ENCODE assay signal across 28 mouse cellular contexts in genomic region chr4:137777866-137778265, GRCm38 (mm10). TPM values are rescaled to one million over a fixed set of nuclear protein-coding genes. Genes with fewer than 3 reads are reported as not detected.
"Had no signal": no experiment of that assay in that cellular context is flagged by ENCODE, and none has a peak within 500 bp of the region (broad histone marks: within the 10 kb centered on the region; RNA-seq: fewer than 3 reads in every experiment).

No protein-coding gene starts in this region.

- H3K27me3 ChIP-seq: hindbrain, embryonic 13.5 days; hindbrain, embryonic 15.5 days; kidney, embryonic 15.5 days; limb, embryonic 12.5 days had no signal

- H3K4me1 ChIP-seq: heart, embryonic 13.5 days; heart, embryonic 15.5 days had no signal

- H3K9me3 ChIP-seq: heart, embryonic 13.5 days; heart, embryonic 15.5 days; hindbrain, embryonic 13.5 days; hindbrain, embryonic 15.5 days; kidney, embryonic 15.5 days; limb, embryonic 10.5 days; limb, embryonic 12.5 days; liver, embryonic 13.5 days; liver, embryonic 15.5 days had no signal

- ATAC-seq: hindbrain, postnatal 0 days; intestine, embryonic 16.5 days had no signal

- H3K4me3 ChIP-seq: heart, adult 2 months; heart, embryonic 13.5 days; heart, embryonic 15.5 days; hindbrain, embryonic 13.5 days; hindbrain, embryonic 15.5 days; kidney, embryonic 15.5 days; left cerebral cortex, adult 2 months; limb, embryonic 10.5 days; limb, embryonic 12.5 days; liver, embryonic 13.5 days; liver, embryonic 15.5 days had no signal

- DNase-seq: gastrocnemius, postnatal 14 days; gastrocnemius, postnatal 36 days; heart, adult 11 months; heart, adult 2 months; heart, postnatal 14 days; heart, postnatal 36 days; kidney, adult 11 months; kidney, adult 2 months; kidney, adult 9 months; kidney, postnatal 14 days; kidney, postnatal 36 days; layer of hippocampus, adult 9-11 months; liver; liver, embryonic 13.5 days had no signal

- H3K27ac ChIP-seq: heart, adult 2 months; heart, embryonic 13.5 days; heart, embryonic 15.5 days; hindbrain, embryonic 13.5 days; hindbrain, embryonic 15.5 days; hindbrain, postnatal 0 days; kidney, embryonic 15.5 days; kidney, postnatal 0 days; left cerebral cortex, adult 2 months; limb, embryonic 10.5 days; limb, embryonic 12.5 days; liver, embryonic 13.5 days; liver, embryonic 15.5 days had no signal

- H3K9ac ChIP-seq: heart, embryonic 13.5 days; heart, embryonic 15.5 days; hindbrain, embryonic 13.5 days; hindbrain, embryonic 15.5 days; kidney, embryonic 15.5 days; limb, embryonic 12.5 days; liver, embryonic 13.5 days; liver, embryonic 15.5 days had no signal

- H3K36me3 ChIP-seq: heart, embryonic 13.5 days; heart, embryonic 15.5 days; hindbrain, embryonic 13.5 days; hindbrain, embryonic 15.5 days; kidney, embryonic 15.5 days; limb, embryonic 10.5 days; limb, embryonic 12.5 days; liver, embryonic 13.5 days; liver, embryonic 15.5 days had no signal

- H3K4me2 ChIP-seq: heart, embryonic 13.5 days; heart, embryonic 15.5 days; hindbrain, embryonic 13.5 days; hindbrain, embryonic 15.5 days; kidney, embryonic 15.5 days; limb, embryonic 12.5 days; liver, embryonic 11.5 days; liver, embryonic 13.5 days; liver, embryonic 15.5 days had no signal

RNA-seq across cellular contexts. Expression of gene Alpl, which starts 18.3 kb away (rescaled TPM):
- total RNA-seq: hematopoietic stem cell, adult 5-6 weeks had no signal
